Mouse (Mus musculus): ENCODE measurements at regions not wholly inside any gene's neighbourhood (a gene's known extent, or its start where the extent isn't known, plus 50 kb on each side); places are given as distances from the start of the nearest gene placed in this dataset.

DNA sequence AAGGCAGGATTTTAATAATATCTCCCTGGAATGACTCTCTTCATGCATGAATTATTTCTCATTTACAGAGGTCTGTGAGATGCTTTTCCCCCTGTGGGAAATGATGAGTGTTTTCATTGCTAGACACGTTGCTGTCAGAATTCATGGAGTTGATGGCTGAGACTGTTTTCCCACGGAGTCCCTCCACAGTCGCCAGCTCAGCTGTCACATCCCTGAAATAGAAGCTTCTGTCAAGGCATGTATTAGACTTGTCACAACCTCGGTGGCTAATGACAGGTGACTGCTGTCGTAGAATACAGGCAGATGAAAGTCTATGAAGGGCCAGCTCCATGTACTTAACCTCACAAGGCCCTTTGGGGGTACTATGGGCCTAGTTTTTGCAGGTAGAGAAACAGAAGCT is 212.4 kb downstream of the Abcc12 start:
- no peak for TF ChIP-seq CTCF (IDR thresholded peaks at IDR 0.05; ENCODE audit: control insufficient read depth, insufficient read depth, insufficient read length)
- no peak for TF ChIP-seq MYOD1 (IDR thresholded peaks at IDR 0.05; ENCODE audit: control insufficient read depth, insufficient read length, low read depth)
- TF ChIP-seq MYOG (IDR thresholded peaks at IDR 0.05; ENCODE audit: control insufficient read depth, extremely low read depth, insufficient read length): no peak
- TF ChIP-seq CEBPB (IDR thresholded peaks at IDR 0.05; ENCODE audit: low read depth): no peak
- TF ChIP-seq MAX (IDR thresholded peaks at IDR 0.05): no peak
- no peak for TF ChIP-seq USF1 (IDR thresholded peaks at IDR 0.05; ENCODE audit: low read depth)

Data from C2C12 (cell line).